Comparison of ENCODE assay signal across 17 mouse cellular contexts in the genomic region with DNA sequence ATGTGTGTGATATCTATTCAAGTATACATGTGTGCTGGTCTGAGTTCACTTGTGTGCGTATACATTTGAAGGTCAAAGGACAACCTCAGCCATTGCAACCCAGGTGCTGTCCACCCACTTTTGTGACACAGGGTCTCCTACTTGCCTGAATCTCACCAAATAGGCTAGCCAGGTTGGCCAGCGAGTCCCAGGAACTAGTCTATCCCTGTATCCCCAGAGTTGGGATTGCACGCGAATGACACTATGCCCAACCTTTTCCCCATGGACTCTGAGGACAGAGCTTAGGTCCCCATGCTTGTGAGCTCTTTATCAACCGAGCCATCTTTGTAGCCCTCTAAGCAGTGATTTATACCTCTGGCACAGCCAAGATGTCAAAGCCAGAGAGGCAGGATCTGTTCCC.
DNase-seq lines count a peak whose midpoint lies in the region; ATAC-seq and TF ChIP-seq lines count a peak whose summit lies in the region.
"Had no signal": no experiment of that assay in that cellular context is flagged by ENCODE, and none has a peak within 500 bp of the region (broad histone marks: within the 10 kb centered on the region; RNA-seq: fewer than 3 reads in every experiment).

No protein-coding gene starts in this region.

- WGBS in hindbrain, embryonic 10.5 days, result 87% methylated on average over 5 of the region's 5 CpGs
- 87% methylated on average over 5 of the region's 5 CpGs for WGBS in hindbrain, postnatal 0 days
- WGBS in lung, embryonic 15.5 days, result 85% methylated on average over 5 of the region's 5 CpGs
- 81% methylated on average over 5 of the region's 5 CpGs for WGBS in neural tube, embryonic 15.5 days
- WGBS in forebrain, embryonic 14.5 days, result 91% methylated on average over 5 of the region's 5 CpGs

- ATAC-seq in hindbrain, postnatal 0 days, result no peak
- ATAC-seq in lung, embryonic 15.5 days (ENCODE audit: borderline replicate concordance, extremely low read depth, low FRiP score, low TSS enrichment), result no peak
- no peak for ATAC-seq in neural tube, embryonic 15.5 days (ENCODE audit: low FRiP score)
- no peak for ATAC-seq in forebrain, embryonic 14.5 days

- H3K4me1 ChIP-seq in hindbrain, embryonic 10.5 days (replicated peaks), result peaks cover 61% of the 10 kb centered on the region
- peaks cover 18% of the 10 kb centered on the region for H3K4me1 ChIP-seq in hindbrain, postnatal 0 days (ENCODE audit: insufficient read depth, low read length)
- peaks cover 55% of the 10 kb centered on the region for H3K4me1 ChIP-seq in lung, embryonic 15.5 days
- peaks cover 42% of the 10 kb centered on the region for H3K4me1 ChIP-seq in brown adipose tissue, adult 24 weeks (ENCODE audit: control insufficient read depth, insufficient read depth, insufficient read length, low read length)
- peaks cover 29% of the 10 kb centered on the region for H3K4me1 ChIP-seq in neural tube, embryonic 15.5 days
- H3K4me1 ChIP-seq in forebrain, embryonic 14.5 days (ENCODE audit: control insufficient read depth, insufficient read depth, low read length), result peaks cover 23% of the 10 kb centered on the region

- peak overlapping the region; percentile 36; the same call in 1 of the 2 replicates for H3K27ac ChIP-seq in hindbrain, embryonic 10.5 days
- no peak overlapping the region for H3K27ac ChIP-seq in hindbrain, postnatal 0 days
- H3K27ac ChIP-seq in lung, embryonic 15.5 days, result peak overlapping the region; percentile 92
- H3K27ac ChIP-seq in brown adipose tissue, adult 24 weeks (replicated peaks; ENCODE audit: low read depth, low read length), result peak overlapping the region; percentile 80
- 0 out of 2 replicates have a peak overlapping the region, but pooled peaks have one; percentile 1 for H3K27ac ChIP-seq in neural tube, embryonic 15.5 days (replicated peaks)
- no peak overlapping the region for H3K27ac ChIP-seq in forebrain, embryonic 14.5 days (ENCODE audit: low read depth, low read length)
- H3K27ac ChIP-seq: embryonic facial prominence, embryonic 12.5 days; heart, embryonic 15.5 days had no signal

- H3K4me2 ChIP-seq in hindbrain, postnatal 0 days (ENCODE audit: low read depth, low read length), result no peak overlapping the region
- no peak overlapping the region for H3K4me2 ChIP-seq in lung, embryonic 15.5 days
- no peak overlapping the region for H3K4me2 ChIP-seq in neural tube, embryonic 15.5 days
- no peak overlapping the region for H3K4me2 ChIP-seq in forebrain, embryonic 14.5 days (ENCODE audit: low read length)
- H3K4me2 ChIP-seq: embryonic facial prominence, embryonic 12.5 days; heart, embryonic 15.5 days; liver, embryonic 11.5 days had no signal

- no peak overlapping the region for H3K4me3 ChIP-seq in hindbrain, embryonic 10.5 days
- H3K4me3 ChIP-seq in hindbrain, postnatal 0 days (ENCODE audit: low read length), result no peak overlapping the region
- no peak overlapping the region for H3K4me3 ChIP-seq in lung, embryonic 15.5 days
- no peak overlapping the region for H3K4me3 ChIP-seq in brown adipose tissue, adult 24 weeks (ENCODE audit: insufficient read depth, low read depth, low read length)
- no peak overlapping the region for H3K4me3 ChIP-seq in neural tube, embryonic 15.5 days (replicated peaks)
- H3K4me3 ChIP-seq in forebrain, embryonic 14.5 days (ENCODE audit: low read depth, low read length), result no peak overlapping the region
- H3K4me3 ChIP-seq: embryonic facial prominence, embryonic 12.5 days; erythroblast, embryonic 14.5 days; heart, embryonic 15.5 days had no signal

- H3K9ac ChIP-seq in hindbrain, postnatal 0 days (replicated peaks; ENCODE audit: low read length), result no peak overlapping the region
- no peak overlapping the region for H3K9ac ChIP-seq in lung, embryonic 15.5 days
- no peak overlapping the region for H3K9ac ChIP-seq in neural tube, embryonic 15.5 days (replicated peaks)
- no peak overlapping the region for H3K9ac ChIP-seq in forebrain, embryonic 14.5 days (ENCODE audit: low read length)
- H3K9ac ChIP-seq: embryonic facial prominence, embryonic 12.5 days; heart, embryonic 15.5 days had no signal

- no peaks in the 10 kb centered on the region for H3K36me3 ChIP-seq in hindbrain, embryonic 10.5 days
- H3K36me3 ChIP-seq in hindbrain, postnatal 0 days (ENCODE audit: insufficient read depth, low read length), result no peaks in the 10 kb centered on the region
- no peaks in the 10 kb centered on the region for H3K36me3 ChIP-seq in lung, embryonic 15.5 days
- H3K36me3 ChIP-seq in neural tube, embryonic 15.5 days, result no peaks in the 10 kb centered on the region
- no peaks in the 10 kb centered on the region for H3K36me3 ChIP-seq in forebrain, embryonic 14.5 days (ENCODE audit: control insufficient read depth, insufficient read depth, low read length)
- H3K36me3 ChIP-seq: embryonic facial prominence, embryonic 12.5 days; heart, embryonic 15.5 days had no signal

- no peak for TF ChIP-seq CTCF in hindbrain, postnatal 0 days (IDR thresholded peaks at IDR 0.05; ENCODE audit: low read depth)

- H3K9me3 ChIP-seq in hindbrain, embryonic 10.5 days, result no peaks in the 10 kb centered on the region
- H3K9me3 ChIP-seq in hindbrain, postnatal 0 days (ENCODE audit: low read length), result no peaks in the 10 kb centered on the region
- no peaks in the 10 kb centered on the region for H3K9me3 ChIP-seq in lung, embryonic 15.5 days
- H3K9me3 ChIP-seq in neural tube, embryonic 15.5 days (replicated peaks), result no peaks in the 10 kb centered on the region
- no peaks in the 10 kb centered on the region for H3K9me3 ChIP-seq in forebrain, embryonic 14.5 days (replicated peaks; ENCODE audit: control insufficient read depth, low read length)
- H3K9me3 ChIP-seq: embryonic facial prominence, embryonic 12.5 days; heart, embryonic 15.5 days had no signal

- peaks cover 16% of the 10 kb centered on the region; the same call in 1 of the 2 replicates for H3K27me3 ChIP-seq in hindbrain, embryonic 10.5 days (ENCODE audit: insufficient read depth, poor library complexity, severe bottlenecking)
- H3K27me3 ChIP-seq in hindbrain, postnatal 0 days (ENCODE audit: insufficient read depth, low read length), result peaks cover 6% of the 10 kb centered on the region; the same call in 1 of the 2 replicates
- H3K27me3 ChIP-seq in lung, embryonic 15.5 days, result no peaks in the 10 kb centered on the region
- no peaks in the 10 kb centered on the region for H3K27me3 ChIP-seq in neural tube, embryonic 15.5 days (replicated peaks)
- H3K27me3 ChIP-seq in forebrain, embryonic 14.5 days (replicated peaks; ENCODE audit: control insufficient read depth, insufficient read depth, low read length), result no peaks in the 10 kb centered on the region
- H3K27me3 ChIP-seq: embryonic facial prominence, embryonic 12.5 days; heart, embryonic 15.5 days had no signal

- DNase-seq in hindbrain, embryonic 10.5 days (ENCODE audit: low spot score), result no peak
- DNase-seq in hindbrain, postnatal 0 days (ENCODE audit: low spot score), result no peak
- DNase-seq in lung, postnatal 25 days (ENCODE audit: low spot score), result no peak
- no peak for DNase-seq in MN1 (ENCODE audit: low spot score)
- DNase-seq in forebrain, embryonic 14.5 days (ENCODE audit: low spot score), result no peak
- DNase-seq: adrenal gland, adult 2 months; B cell, adult 2 months; cerebellum, adult 8-10 months; layer of hippocampus, postnatal 36 days; thymus, postnatal 25 days had no signal

Comparison
In these comparisons a context has a peak if more than half of its experiments do, and no peak if none do; other contexts are left out.
1. H3K27ac ChIP-seq: peak in hindbrain, embryonic 10.5 days (single experiment), lung, embryonic 15.5 days (single experiment), brown adipose tissue, adult 24 weeks (single experiment) and neural tube, embryonic 15.5 days (single experiment); none in hindbrain, postnatal 0 days (single experiment) and forebrain, embryonic 14.5 days (single experiment).